Mouse (Mus musculus) bone marrow macrophage, adult 2 months (primary cell): Measurements from ENCODE around the gene Atp2b1.

Experiments used
- CTCF ChIP-seq: IDR thresholded peaks from 2 replicates; pipeline ENCODE4 v1.5.1; 2012; ENCODE audit warnings: low read depth, mild to moderate bottlenecking, low read length, moderate library complexity
- POLR2A ChIP-seq: IDR thresholded peaks from 2 replicates; pipeline ENCODE4 v1.6.1; 2012; ENCODE audit warnings: mild to moderate bottlenecking, low read depth, low read length, borderline replicate concordance

DNA sequence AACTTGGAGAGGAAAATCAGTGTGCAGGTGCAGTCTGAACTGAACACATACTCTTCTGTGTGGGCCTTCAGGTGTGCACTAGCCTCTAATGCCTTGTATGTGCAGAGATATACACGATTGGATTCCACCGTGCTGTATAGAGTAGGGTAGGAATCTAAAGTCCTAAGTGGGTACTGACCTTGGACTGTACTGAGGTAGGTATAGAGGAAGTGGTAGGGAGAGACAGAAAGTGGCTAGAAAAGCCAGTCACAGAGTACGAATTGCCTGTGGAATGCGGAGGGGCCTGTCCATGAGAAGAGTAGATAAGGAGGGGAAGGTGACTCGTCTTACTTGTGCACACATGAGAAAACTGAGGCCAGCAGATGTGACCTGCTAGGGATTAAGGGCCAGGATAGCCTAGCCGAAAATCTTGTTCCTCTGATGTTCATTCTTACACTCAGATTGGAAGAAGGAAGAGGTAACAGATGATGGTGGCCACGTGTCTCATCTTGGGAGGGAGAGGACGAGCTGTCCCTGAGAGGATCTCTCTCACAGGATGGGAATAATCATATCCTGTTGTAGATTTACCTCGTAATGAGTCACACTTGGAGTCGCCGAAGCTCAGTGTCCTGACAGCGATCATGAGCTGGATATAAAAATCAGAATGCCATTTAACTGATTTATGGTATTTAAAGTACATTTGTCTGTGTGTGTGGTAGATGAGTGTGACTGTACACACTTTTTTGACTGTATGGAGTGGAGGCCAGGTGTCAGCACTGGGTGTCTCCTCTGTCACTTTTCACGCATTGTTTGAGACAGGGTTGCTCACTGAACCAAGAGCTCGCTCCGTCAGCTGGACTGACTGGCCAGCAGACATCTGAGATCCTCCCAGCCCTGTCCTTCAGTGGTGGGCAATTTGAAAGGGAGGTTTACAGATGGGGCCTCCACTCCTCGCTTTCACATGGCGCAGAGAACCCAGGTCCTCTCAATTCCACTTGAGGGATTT is 37.4 kb downstream of the Atp2b1 start:
- TF ChIP-seq CTCF (no peak), POLR2A (no peak)
